Mouse (Mus musculus): ENCODE measurements around the gene Olfr1427. TPM values are rescaled to one million over a fixed set of nuclear protein-coding genes. Genes with fewer than 3 reads are reported as not detected.
"Not testable (repeated sequence)": the region's sequence is repeated elsewhere in the genome, so short reads cannot be mapped to it uniquely, and the experiment has no call there.

Gene Olfr1427
- total RNA-seq (2021) = not detected

DNA sequence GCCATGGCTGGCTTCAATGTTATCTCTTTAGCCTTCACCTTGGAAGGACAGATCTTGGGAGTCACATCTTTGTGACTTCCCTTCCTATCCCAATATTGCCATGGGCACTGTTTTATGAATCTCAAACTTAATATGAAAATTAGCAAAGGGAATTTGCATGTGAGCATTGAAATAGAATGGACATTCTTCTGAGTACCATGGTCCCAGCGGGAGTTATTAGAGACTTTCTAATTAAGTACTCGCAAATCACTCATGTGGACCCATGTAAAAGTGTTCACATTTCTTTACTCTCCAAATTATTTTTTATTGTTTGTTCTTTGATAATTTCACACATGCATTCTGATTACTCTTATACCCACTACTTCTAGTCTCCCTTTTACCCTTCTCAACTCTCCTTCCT is at the start of gene Olfr1427:
Gene Olfr1427 (minus strand): TSS at position 101 of the 400 bp plus-strand sequence.
- DNase-seq = no peak
- intact Hi-C loops (cut with DNase I) = no loop called here

DNA sequence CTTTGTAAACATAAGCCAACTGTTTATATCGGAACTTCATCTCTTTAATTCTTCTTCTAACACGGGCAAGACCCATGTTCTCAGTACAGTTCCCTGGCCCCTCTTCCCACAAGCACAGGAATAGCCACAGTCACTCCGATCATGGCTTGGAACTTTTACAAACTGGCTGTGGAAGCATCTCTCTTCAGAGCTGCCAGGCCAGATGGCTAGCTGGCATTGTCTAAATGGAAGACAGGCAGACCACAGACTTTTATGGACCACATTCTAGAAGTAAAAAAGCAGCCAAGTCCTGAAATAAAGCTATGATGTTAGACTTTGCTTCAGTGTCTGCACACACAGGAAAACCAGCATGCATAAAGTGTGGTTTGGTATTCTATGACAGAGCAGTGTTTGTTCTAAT is 42.3 kb upstream of the Olfr1427 start:
- no peak for DNase-seq
- intact Hi-C loops (cut with DNase I) = no loop called here

DNA sequence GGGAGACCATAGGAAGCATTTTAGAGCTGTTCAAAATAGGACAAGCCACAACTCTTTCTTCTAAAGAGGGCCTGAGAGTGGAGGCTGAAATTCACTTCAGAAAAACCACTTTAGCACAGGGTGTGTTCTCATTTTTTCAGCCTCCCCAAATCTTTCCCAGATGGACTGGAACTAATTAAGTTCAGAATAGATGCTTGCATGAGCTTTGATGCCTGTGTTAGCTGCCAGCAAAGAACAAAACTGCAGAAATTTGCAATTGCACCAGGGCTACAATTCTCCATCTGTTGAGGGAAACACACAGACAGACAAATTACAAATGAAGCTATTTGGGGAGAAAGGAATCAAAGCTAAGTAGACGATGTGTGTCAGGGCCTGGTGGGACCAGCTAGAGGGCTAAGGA is 40.2 kb upstream of the Olfr1427 start:
- intact Hi-C loops (cut with DNase I) = no loop called here
- DNase-seq = no peak

- DNase-seq = no peak
- intact Hi-C loops (cut with DNase I) = no loop called here
Measured at GRCm38 (mm10) chr19:12134289-12134688, 31.2 kb upstream of the Olfr1427 start.

DNA sequence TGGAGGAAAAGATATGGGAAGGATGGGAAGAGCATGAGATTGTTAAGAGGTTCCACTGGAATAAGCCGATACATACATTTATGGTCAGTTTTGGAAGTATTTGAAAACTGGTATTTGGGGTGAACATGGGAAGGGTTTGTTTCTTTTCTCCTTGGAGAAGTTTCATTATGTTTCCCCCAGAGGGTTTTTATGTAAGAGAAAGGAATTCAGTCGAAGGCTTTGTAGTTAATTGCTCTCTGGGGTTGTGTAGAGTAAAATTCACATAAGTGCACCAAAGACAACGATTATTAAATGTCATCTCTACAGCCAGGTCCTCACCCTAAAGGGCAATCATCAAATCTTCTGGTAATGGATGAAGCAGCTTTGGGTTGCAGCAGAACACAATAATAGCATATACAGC is 20.0 kb upstream of the Olfr1427 start, which contains the start of gene Olfr76:
Gene Olfr76 (minus strand): TSS at position 101 of the 400 bp plus-strand sequence.
- intact Hi-C loops (cut with DNase I) = no loop called here
- DNase-seq = no peak

GRCm38 (mm10) chr19:12116464-12116863 is 13.3 kb upstream of the Olfr1427 start:
- intact Hi-C loops (cut with DNase I) = no loop called here
- DNase-seq = no peak

DNA sequence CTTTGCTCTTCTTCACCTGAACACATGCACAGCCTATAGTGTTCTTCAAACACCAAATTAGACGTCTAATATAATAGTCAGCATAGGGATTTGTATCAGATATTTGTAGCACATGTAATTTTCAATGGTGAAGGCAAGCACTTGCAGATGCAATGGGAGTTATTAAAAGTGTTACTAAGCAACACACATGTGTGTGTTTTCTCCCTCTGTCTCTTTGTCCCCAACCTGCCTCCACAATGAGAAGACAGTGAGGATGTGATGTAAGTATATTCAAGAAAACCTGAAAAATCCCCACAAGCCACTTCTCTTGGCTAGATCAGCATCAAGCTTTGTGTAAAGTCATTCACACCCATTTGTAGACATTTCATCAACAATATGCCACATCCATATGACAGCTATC is 12.7 kb upstream of the Olfr1427 start, which contains the start of gene Olfr1428:
Gene Olfr1428 (minus strand): TSS at position 101 of the 400 bp plus-strand sequence.
- intact Hi-C loops (cut with DNase I) = no loop called here
- no peak for DNase-seq

- intact Hi-C loops (cut with DNase I) = no loop called here
Measured at GRCm38 (mm10) chr19:12113807-12114206, 10.7 kb upstream of the Olfr1427 start.

DNA sequence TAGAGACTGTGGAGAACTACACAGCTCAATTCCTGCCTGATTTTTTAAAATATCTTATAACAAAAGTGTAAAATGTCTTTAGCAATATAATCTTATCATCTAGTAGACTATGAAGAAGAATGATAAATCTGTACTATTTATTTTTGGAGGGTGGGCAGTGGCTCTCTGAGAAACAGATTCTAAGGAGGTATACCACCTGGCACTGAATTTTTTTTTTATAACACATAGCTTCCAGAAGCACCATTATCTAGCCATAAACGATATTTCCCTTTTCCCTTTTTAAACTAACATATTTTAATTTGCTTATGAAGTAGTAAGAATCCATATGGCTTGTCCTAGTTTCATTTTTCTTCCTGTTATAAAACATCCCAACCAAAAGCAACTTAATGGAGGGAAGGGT is 1.4 kb upstream of the Olfr1427 start:
- DNase-seq = no peak
- intact Hi-C loops (cut with DNase I) = no loop called here

More at GRCm38 (mm10) chr19:12113807-12114206, 10.7 kb upstream of the Olfr1427 start:
- DNase-seq = no peak

DNA sequence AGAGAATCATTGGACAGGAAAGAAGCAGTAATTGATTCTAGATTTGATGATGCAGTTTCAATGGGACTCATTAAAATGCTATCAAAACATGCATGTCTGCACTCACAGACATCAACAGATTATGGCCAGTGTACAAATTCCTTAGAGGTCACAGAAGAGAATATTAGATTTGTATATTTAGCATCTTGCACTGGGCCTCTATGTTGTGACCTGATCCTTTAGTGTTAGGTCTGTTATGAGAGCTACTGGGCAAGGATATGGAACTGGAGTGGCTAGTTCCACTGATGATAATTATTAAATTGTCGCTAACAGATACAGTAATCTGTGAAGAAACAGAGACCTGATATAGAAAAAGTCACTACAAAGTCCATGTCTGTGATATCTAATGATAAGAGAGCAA is 11.2 kb downstream of the Olfr1427 start, which contains the start of gene Olfr1426:
Gene Olfr1426 (minus strand): TSS at position 101 of the 400 bp plus-strand sequence.
- DNase-seq = no peak
- intact Hi-C loops (cut with DNase I) = no loop called here

GRCm38 (mm10) chr19:12077631-12078030 is 25.5 kb downstream of the Olfr1427 start, which contains the start of gene Olfr1425:
Gene Olfr1425, minus strand, starts transcription at chr19:12077731.
- intact Hi-C loops (cut with DNase I); DNase-seq: not testable (repeated sequence)

GRCm38 (mm10) chr19:12069546-12069945 is 33.6 kb downstream of the Olfr1427 start:
- intact Hi-C loops (cut with DNase I) = not testable (repeated sequence)

GRCm38 (mm10) chr19:12067806-12068205 is 35.3 kb downstream of the Olfr1427 start:
- intact Hi-C loops (cut with DNase I); DNase-seq: not testable (repeated sequence)

More at GRCm38 (mm10) chr19:12069546-12069945, 33.6 kb downstream of the Olfr1427 start:
- not testable (repeated sequence) for DNase-seq

- DNase-seq; intact Hi-C loops (cut with DNase I): not testable (repeated sequence)
Measured at GRCm38 (mm10) chr19:12062582-12062981, 40.6 kb downstream of the Olfr1427 start, which contains the start of gene Olfr1424. Gene Olfr1424, minus strand, starts transcription at chr19:12062682.

Other genes with a start within 250 kb of the Olfr1427 start
- gene Olfr1418, start 242.3 kb downstream of the Olfr1427 start, total RNA-seq (2021) = not detected
- gene Olfr1419, start 228.2 kb downstream of the Olfr1427 start, total RNA-seq (2021) = not detected
- gene Olfr1420, start 216.8 kb downstream of the Olfr1427 start, total RNA-seq (2021) = not detected
- gene Patl1, start 190.9 kb downstream of the Olfr1427 start, total RNA-seq (2021) = 10 to 100 TPM; 26.3 to 27.3 TPM
- 100 to 1,000 TPM; 102 to 106 TPM for gene Osbp, start 137.4 kb downstream of the Olfr1427 start, total RNA-seq (2021)
- gene Olfr1423, start 62.0 kb downstream of the Olfr1427 start, total RNA-seq (2021) = not detected
- gene Olfr1424, start 40.7 kb downstream of the Olfr1427 start, total RNA-seq (2021) = not detected
- gene Olfr1425, start 25.6 kb downstream of the Olfr1427 start, total RNA-seq (2021) = not detected
- gene Olfr1426, start 11.3 kb downstream of the Olfr1427 start, total RNA-seq (2021) = not detected
- not detected for gene Olfr1428, start 12.6 kb upstream of the Olfr1427 start, total RNA-seq (2021)
- not detected for gene Olfr76, start 19.9 kb upstream of the Olfr1427 start, total RNA-seq (2021)
- gene Olfr1555-ps1, start 66.8 kb upstream of the Olfr1427 start, total RNA-seq (2021) = not detected
- gene Olfr1431, start 97.3 kb upstream of the Olfr1427 start, total RNA-seq (2021) = not detected
- not detected for gene Olfr1432, start 129.3 kb upstream of the Olfr1427 start, total RNA-seq (2021)
- gene Olfr262, start 138.3 kb upstream of the Olfr1427 start, total RNA-seq (2021) = not detected
- gene Olfr235, start 157.7 kb upstream of the Olfr1427 start, total RNA-seq (2021) = not detected
- not detected for gene Olfr1434, start 176.5 kb upstream of the Olfr1427 start, total RNA-seq (2021)
- not detected for gene Olfr1436, start 195.8 kb upstream of the Olfr1427 start, total RNA-seq (2021)
- not detected for gene Olfr1437, start 221.8 kb upstream of the Olfr1427 start, total RNA-seq (2021)
- gene Olfr1438-ps1, start 232.6 kb upstream of the Olfr1427 start, total RNA-seq (2021) = not detected